17 mouse cellular contexts compared by ENCODE assay signal in the genomic region with DNA sequence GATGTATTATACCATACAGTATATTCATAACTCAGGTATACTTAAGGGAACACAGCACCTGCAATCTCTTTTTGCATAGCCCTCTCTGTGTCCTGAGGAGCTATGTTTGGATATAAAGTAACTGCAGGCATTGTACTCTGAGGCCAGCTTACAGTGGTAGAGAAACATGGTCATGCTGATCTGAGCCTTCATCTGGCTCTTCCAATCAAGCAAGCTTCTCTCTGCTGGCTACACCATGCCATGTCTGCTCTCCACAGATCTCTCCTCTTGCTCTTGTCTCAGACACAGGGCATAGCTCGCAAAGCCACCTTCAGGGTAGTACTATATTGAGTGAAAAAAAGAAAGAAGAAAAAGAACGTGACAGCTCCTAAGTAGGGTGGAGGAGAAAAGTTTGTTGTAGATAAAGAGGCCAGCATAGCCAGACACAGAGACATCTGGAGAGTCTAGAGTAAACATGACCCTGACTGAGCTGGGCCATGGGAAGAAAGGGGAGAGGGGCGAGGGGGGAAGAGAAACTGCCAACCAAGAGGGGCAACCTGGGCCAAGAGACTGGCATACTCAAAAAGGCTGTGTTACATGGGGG. TPM values are rescaled to one million over a fixed set of nuclear protein-coding genes. Genes with fewer than 3 reads are reported as not detected.
DNase-seq lines count a peak whose midpoint lies in the region; ATAC-seq and TF ChIP-seq lines count a peak whose summit lies in the region.
"Had no signal": no experiment of that assay in that cellular context is flagged by ENCODE, and none has a peak within 500 bp of the region (broad histone marks: within the 10 kb centered on the region; RNA-seq: fewer than 3 reads in every experiment).

No protein-coding gene starts in this region.

- H3K4me2 ChIP-seq in heart, embryonic 16.5 days (ENCODE audit: low read depth, low read length) = no peak overlapping the region
- no peak overlapping the region for H3K4me2 ChIP-seq in heart, embryonic 11.5 days
- no peak overlapping the region for H3K4me2 ChIP-seq in stomach, embryonic 15.5 days
- H3K4me2 ChIP-seq in stomach, postnatal 0 days (replicated peaks; ENCODE audit: low read depth) = no peak overlapping the region
- H3K4me2 ChIP-seq: forebrain, embryonic 13.5 days had no signal

- no peak for TF ChIP-seq CTCF in stomach, postnatal 0 days (IDR thresholded peaks at IDR 0.05; ENCODE audit: low read depth)
- TF ChIP-seq CTCF in gastrocnemius, adult 2 months (IDR thresholded peaks at IDR 0.05) = no peak

- intact Hi-C loops in gastrocnemius, adult 2 months (cut with DNase I) = no loop called here

- no peak overlapping the region for H3K27ac ChIP-seq in heart, embryonic 16.5 days (ENCODE audit: low read length)
- no peak overlapping the region for H3K27ac ChIP-seq in heart, embryonic 11.5 days (ENCODE audit: low read depth, low read length)
- no peak overlapping the region for H3K27ac ChIP-seq in stomach, embryonic 15.5 days
- H3K27ac ChIP-seq in stomach, postnatal 0 days (replicated peaks) = no peak overlapping the region
- H3K27ac ChIP-seq in gastrocnemius, adult 2 months = no peak overlapping the region
- H3K27ac ChIP-seq: forebrain, embryonic 13.5 days; left cerebral cortex, adult 2 months had no signal

- H3K27me3 ChIP-seq in heart, embryonic 16.5 days (ENCODE audit: control insufficient read depth, insufficient read depth, low read length) = no peaks in the 10 kb centered on the region
- H3K27me3 ChIP-seq in heart, embryonic 11.5 days (ENCODE audit: control insufficient read depth, insufficient read depth, low read length) = no peaks in the 10 kb centered on the region
- no peaks in the 10 kb centered on the region for H3K27me3 ChIP-seq in stomach, embryonic 15.5 days (replicated peaks)
- no peaks in the 10 kb centered on the region for H3K27me3 ChIP-seq in stomach, postnatal 0 days (ENCODE audit: control insufficient read depth, insufficient read depth, low read length)
- H3K27me3 ChIP-seq: forebrain, embryonic 13.5 days had no signal

- no peak for DNase-seq in stomach, postnatal 0 days (ENCODE audit: low spot score)
- DNase-seq in thymus, postnatal 0 days (ENCODE audit: low spot score) = peak; percentile 20
- DNase-seq in spleen, postnatal 36 days (ENCODE audit: low spot score in 2 of 2) = no peak
- DNase-seq in gastrocnemius, adult 2 months = no peak
- no peak for DNase-seq in adrenal gland, postnatal 25 days
- DNase-seq: cerebellum, adult 9-10 months; gastrocnemius, postnatal 14 days; kidney, postnatal 4 days; layer of hippocampus, adult 9-11 months; left cerebral cortex, postnatal 4 days; lung, postnatal 14 days had no signal

- H3K9me3 ChIP-seq in heart, embryonic 16.5 days (replicated peaks; ENCODE audit: control insufficient read depth, low read length) = no peaks in the 10 kb centered on the region
- no peaks in the 10 kb centered on the region for H3K9me3 ChIP-seq in heart, embryonic 11.5 days (replicated peaks; ENCODE audit: control insufficient read depth, low read length)
- H3K9me3 ChIP-seq in stomach, embryonic 15.5 days = no peaks in the 10 kb centered on the region
- H3K9me3 ChIP-seq in stomach, postnatal 0 days (ENCODE audit: control insufficient read depth, low read length) = no peaks in the 10 kb centered on the region
- H3K9me3 ChIP-seq: forebrain, embryonic 13.5 days had no signal

- H3K4me3 ChIP-seq in heart, embryonic 16.5 days (ENCODE audit: low read length) = no peak overlapping the region
- no peak overlapping the region for H3K4me3 ChIP-seq in heart, embryonic 11.5 days (ENCODE audit: low read depth, low read length)
- H3K4me3 ChIP-seq in stomach, embryonic 15.5 days (replicated peaks) = no peak overlapping the region
- H3K4me3 ChIP-seq in stomach, postnatal 0 days (ENCODE audit: low read depth, low read length) = no peak overlapping the region
- H3K4me3 ChIP-seq in gastrocnemius, adult 2 months = no peak overlapping the region
- H3K4me3 ChIP-seq: forebrain, embryonic 13.5 days; left cerebral cortex, adult 2 months had no signal

- TF ChIP-seq EP300 in stomach, postnatal 0 days (optimal IDR thresholded peaks at IDR 0.05) = no peak

- 48% methylated on average over 3 of the region's 3 CpGs for WGBS in heart, embryonic 16.5 days
- WGBS in heart, embryonic 11.5 days (ENCODE audit: insufficient replicate concordance) = 23% methylated on average over 3 of the region's 3 CpGs
- WGBS in stomach, embryonic 15.5 days = 31% methylated on average over 3 of the region's 3 CpGs
- WGBS in stomach, postnatal 0 days = 30% methylated on average over 3 of the region's 3 CpGs

- H3K9ac ChIP-seq in heart, embryonic 16.5 days (ENCODE audit: low read length) = no peak overlapping the region
- H3K9ac ChIP-seq in heart, embryonic 11.5 days (ENCODE audit: low read depth, low read length) = no peak overlapping the region
- H3K9ac ChIP-seq in stomach, embryonic 15.5 days = no peak overlapping the region
- no peak overlapping the region for H3K9ac ChIP-seq in stomach, postnatal 0 days (ENCODE audit: low read length)
- H3K9ac ChIP-seq: forebrain, embryonic 13.5 days had no signal

- H3K36me3 ChIP-seq in heart, embryonic 16.5 days (ENCODE audit: control insufficient read depth, insufficient read depth) = no peaks in the 10 kb centered on the region
- no peaks in the 10 kb centered on the region for H3K36me3 ChIP-seq in heart, embryonic 11.5 days (ENCODE audit: control insufficient read depth, insufficient read depth, low read length)
- no peaks in the 10 kb centered on the region for H3K36me3 ChIP-seq in stomach, embryonic 15.5 days
- H3K36me3 ChIP-seq in stomach, postnatal 0 days (ENCODE audit: control insufficient read depth, insufficient read depth, low read length) = no peaks in the 10 kb centered on the region

- ATAC-seq in heart, embryonic 16.5 days (replicated peaks; ENCODE audit: extremely low read depth, insufficient read depth, low FRiP score) = peak; percentile 37; the same call in 1 of the 2 replicates
- no peak for ATAC-seq in heart, embryonic 11.5 days (replicated peaks; ENCODE audit: insufficient number of reproducible peaks, low FRiP score, low TSS enrichment)
- peak; percentile 31; the same call in 1 of the 2 replicates for ATAC-seq in stomach, embryonic 15.5 days (ENCODE audit: insufficient read depth, low FRiP score, low read depth)
- no peak for ATAC-seq in stomach, postnatal 0 days (ENCODE audit: low FRiP score, low TSS enrichment)
- ATAC-seq: CD4-positive, CD25-positive, alpha-beta regulatory T cell, adult 4 months; forebrain, embryonic 13.5 days had no signal

- H3K4me1 ChIP-seq in heart, embryonic 16.5 days (ENCODE audit: control insufficient read depth, insufficient read depth, low read length) = peaks cover 5% of the 10 kb centered on the region; the same call in 1 of the 2 replicates
- no peaks in the 10 kb centered on the region for H3K4me1 ChIP-seq in heart, embryonic 11.5 days (ENCODE audit: control insufficient read depth, insufficient read depth, low read length)
- no peaks in the 10 kb centered on the region for H3K4me1 ChIP-seq in stomach, embryonic 15.5 days
- H3K4me1 ChIP-seq in stomach, postnatal 0 days (replicated peaks; ENCODE audit: control insufficient read depth, insufficient read depth) = no peaks in the 10 kb centered on the region
- H3K4me1 ChIP-seq: forebrain, embryonic 13.5 days had no signal

RNA-seq across cellular contexts. Expression of gene Top2b, which starts 29.1 kb away (rescaled TPM):
- 23.4 and 24.9 TPM in 2 replicates for polyA plus RNA-seq in heart, embryonic 16.5 days (2015; fragmentation: Nextera tagmentation; extraction: Ambion mirVana)
- polyA plus RNA-seq in heart, embryonic 11.5 days (2014; fragmentation: Nextera tagmentation; extraction: Ambion mirVana) = 52.8 and 66.8 TPM in 2 replicates
- 36.6 and 43.3 TPM in 2 replicates for polyA plus RNA-seq in stomach, embryonic 15.5 days (2015; fragmentation: Nextera tagmentation; extraction: Ambion mirVana)
- 18.6 and 21.3 TPM in 2 replicates for polyA plus RNA-seq in stomach, postnatal 0 days (2015; fragmentation: Nextera tagmentation; extraction: Ambion mirVana)
- polyA plus RNA-seq in thymus, postnatal 0 days (2015; fragmentation: Nextera tagmentation; extraction: Ambion mirVana) = 69.1 and 93.3 TPM in 2 replicates
- 10 to 100 TPM; 29.4 to 35.4 TPM for total RNA-seq in gastrocnemius, adult 2 months (2021)
- total RNA-seq in adrenal gland, postnatal 25 days (2021) = 97.3 and 97.4 TPM in 2 replicates

Comparison
In these comparisons a context has a peak if more than half of its experiments do, and no peak if none do; other contexts are left out.
1. ATAC-seq: peak in heart, embryonic 16.5 days (single experiment) and stomach, embryonic 15.5 days (single experiment); none in heart, embryonic 11.5 days (single experiment) and stomach, postnatal 0 days (single experiment).